Mouse (Mus musculus): Measurements from ENCODE around the gene 1700028J19Rik. TPM values are rescaled to one million over a fixed set of nuclear protein-coding genes. Genes with fewer than 3 reads are reported as not detected.

The 1700028J19Rik gene
- total and polyA plus RNA-seq, 2 experiments from 2014 or later: 0.31 to 1.3 TPM

Other genes with a start within 250 kb of the 1700028J19Rik start
- gene Klk1b26, start 234.5 kb downstream of the 1700028J19Rik start, total RNA-seq (2014; rRNA removed; ENCODE audit: low replicate concordance): not detected in 2 replicates
- not detected in 2 replicates for gene Klk1b26, start 234.5 kb downstream of the 1700028J19Rik start, polyA plus RNA-seq (2015; fragmentation: Nextera tagmentation; extraction: Ambion mirVana)
- not detected in 2 replicates for gene Klk1b27, start 194.4 kb downstream of the 1700028J19Rik start, total RNA-seq (2014; rRNA removed; ENCODE audit: low replicate concordance)
- gene Klk1b27, start 194.4 kb downstream of the 1700028J19Rik start, polyA plus RNA-seq (2015; fragmentation: Nextera tagmentation; extraction: Ambion mirVana): not detected in 2 replicates
- not detected in 2 replicates for gene Klk1b21, start 144.4 kb downstream of the 1700028J19Rik start, total RNA-seq (2014; rRNA removed; ENCODE audit: low replicate concordance)
- not detected in 2 replicates for gene Klk1b21, start 144.4 kb downstream of the 1700028J19Rik start, polyA plus RNA-seq (2015; fragmentation: Nextera tagmentation; extraction: Ambion mirVana)
- gene Klk1b22, start 134.0 kb downstream of the 1700028J19Rik start, total RNA-seq (2014; rRNA removed; ENCODE audit: low replicate concordance): not detected in 2 replicates
- not detected in 2 replicates for gene Klk1b22, start 134.0 kb downstream of the 1700028J19Rik start, polyA plus RNA-seq (2015; fragmentation: Nextera tagmentation; extraction: Ambion mirVana)
- gene Klk1b16, start 109.9 kb downstream of the 1700028J19Rik start, total RNA-seq (2014; rRNA removed; ENCODE audit: low replicate concordance): not detected in 2 replicates
- not detected in 2 replicates for gene Klk1b16, start 109.9 kb downstream of the 1700028J19Rik start, polyA plus RNA-seq (2015; fragmentation: Nextera tagmentation; extraction: Ambion mirVana)
- not detected in 2 replicates for gene Klk1b24, start 58.5 kb downstream of the 1700028J19Rik start, total RNA-seq (2014; rRNA removed; ENCODE audit: low replicate concordance)
- gene Klk1b24, start 58.5 kb downstream of the 1700028J19Rik start, polyA plus RNA-seq (2015; fragmentation: Nextera tagmentation; extraction: Ambion mirVana): not detected in 2 replicates
- gene Klk1b3, start 48.5 kb downstream of the 1700028J19Rik start, total RNA-seq (2014; rRNA removed; ENCODE audit: low replicate concordance): not detected in 2 replicates
- gene Klk1b3, start 48.5 kb downstream of the 1700028J19Rik start, polyA plus RNA-seq (2015; fragmentation: Nextera tagmentation; extraction: Ambion mirVana): not detected in 2 replicates
- gene Klk1b4, start 39.3 kb downstream of the 1700028J19Rik start, total RNA-seq (2014; rRNA removed; ENCODE audit: low replicate concordance): not detected in 2 replicates
- not detected in 2 replicates for gene Klk1b4, start 39.3 kb downstream of the 1700028J19Rik start, polyA plus RNA-seq (2015; fragmentation: Nextera tagmentation; extraction: Ambion mirVana)
- gene Klk1b5, start 30.8 kb downstream of the 1700028J19Rik start, total RNA-seq (2014; rRNA removed; ENCODE audit: low replicate concordance): not detected in 2 replicates
- not detected in 2 replicates for gene Klk1b5, start 30.8 kb downstream of the 1700028J19Rik start, polyA plus RNA-seq (2015; fragmentation: Nextera tagmentation; extraction: Ambion mirVana)
- not detected in 2 replicates for gene Klk1, start 21.3 kb downstream of the 1700028J19Rik start, total RNA-seq (2014; rRNA removed; ENCODE audit: low replicate concordance)
- gene Klk1, start 21.3 kb downstream of the 1700028J19Rik start, polyA plus RNA-seq (2015; fragmentation: Nextera tagmentation; extraction: Ambion mirVana): 0.16 TPM in 1 of 2 replicates, not detected in the other
- gene Gm36864, start 10.5 kb downstream of the 1700028J19Rik start, total RNA-seq (2014; rRNA removed; ENCODE audit: low replicate concordance): not detected in 2 replicates
- gene Gm36864, start 10.5 kb downstream of the 1700028J19Rik start, polyA plus RNA-seq (2015; fragmentation: Nextera tagmentation; extraction: Ambion mirVana): not detected in 2 replicates
- gene 2410002F23Rik, start within 50 bp of the 1700028J19Rik start, total RNA-seq (2014; rRNA removed; ENCODE audit: low replicate concordance): 127 and 130 TPM in 2 replicates
- 38.1 and 53.1 TPM in 2 replicates for gene 2410002F23Rik, start within 50 bp of the 1700028J19Rik start, polyA plus RNA-seq (2015; fragmentation: Nextera tagmentation; extraction: Ambion mirVana)
- not detected in 2 replicates for gene Acp4, start 10.7 kb upstream of the 1700028J19Rik start, total RNA-seq (2014; rRNA removed; ENCODE audit: low replicate concordance)
- gene Acp4, start 10.7 kb upstream of the 1700028J19Rik start, polyA plus RNA-seq (2015; fragmentation: Nextera tagmentation; extraction: Ambion mirVana): not detected in 2 replicates
- gene Gm15517, start 14.8 kb upstream of the 1700028J19Rik start, total RNA-seq (2014; rRNA removed; ENCODE audit: low replicate concordance): not detected in 2 replicates
- gene Gm15517, start 14.8 kb upstream of the 1700028J19Rik start, polyA plus RNA-seq (2015; fragmentation: Nextera tagmentation; extraction: Ambion mirVana): not detected in 2 replicates
- gene Clec11a, start 60.2 kb upstream of the 1700028J19Rik start, total RNA-seq (2014; rRNA removed; ENCODE audit: low replicate concordance): 1.4 and 1.7 TPM in 2 replicates
- gene Clec11a, start 60.2 kb upstream of the 1700028J19Rik start, polyA plus RNA-seq (2015; fragmentation: Nextera tagmentation; extraction: Ambion mirVana): 1.00 and 1.3 TPM in 2 replicates
- gene Shank1, start 63.6 kb upstream of the 1700028J19Rik start, total RNA-seq (2014; rRNA removed; ENCODE audit: low replicate concordance): 0.19 and 0.61 TPM in 2 replicates
- 0.33 and 0.36 TPM in 2 replicates for gene Shank1, start 63.6 kb upstream of the 1700028J19Rik start, polyA plus RNA-seq (2015; fragmentation: Nextera tagmentation; extraction: Ambion mirVana)
- gene Syt3, start 137.4 kb upstream of the 1700028J19Rik start, total RNA-seq (2014; rRNA removed; ENCODE audit: low replicate concordance): 0.58 and 3.1 TPM in 2 replicates
- gene Syt3, start 137.4 kb upstream of the 1700028J19Rik start, polyA plus RNA-seq (2015; fragmentation: Nextera tagmentation; extraction: Ambion mirVana): 0.81 and 0.86 TPM in 2 replicates
- not detected in 2 replicates for gene 1700008O03Rik, start 139.1 kb upstream of the 1700028J19Rik start, total RNA-seq (2014; rRNA removed; ENCODE audit: low replicate concordance)
- gene 1700008O03Rik, start 139.1 kb upstream of the 1700028J19Rik start, polyA plus RNA-seq (2015; fragmentation: Nextera tagmentation; extraction: Ambion mirVana): 0.14 and 0.52 TPM in 2 replicates
- 55.6 and 89.5 TPM in 2 replicates for gene Lrrc4b, start 182.3 kb upstream of the 1700028J19Rik start, total RNA-seq (2014; rRNA removed; ENCODE audit: low replicate concordance)
- 2.8 TPM in 2 replicates for gene Lrrc4b, start 182.3 kb upstream of the 1700028J19Rik start, polyA plus RNA-seq (2015; fragmentation: Nextera tagmentation; extraction: Ambion mirVana)
- 7.5 TPM in 1 of 2 replicates, not detected in the other for gene Aspdh, start 218.7 kb upstream of the 1700028J19Rik start, total RNA-seq (2014; rRNA removed; ENCODE audit: low replicate concordance)
- 0.40 and 0.86 TPM in 2 replicates for gene Aspdh, start 218.7 kb upstream of the 1700028J19Rik start, polyA plus RNA-seq (2015; fragmentation: Nextera tagmentation; extraction: Ambion mirVana)
- 123 and 143 TPM in 2 replicates for gene Josd2, start 221.3 kb upstream of the 1700028J19Rik start, total RNA-seq (2014; rRNA removed; ENCODE audit: low replicate concordance)
- gene Josd2, start 221.3 kb upstream of the 1700028J19Rik start, polyA plus RNA-seq (2015; fragmentation: Nextera tagmentation; extraction: Ambion mirVana): 91.2 and 105 TPM in 2 replicates
- 206 and 212 TPM in 2 replicates for gene Emc10, start 249.8 kb upstream of the 1700028J19Rik start, total RNA-seq (2014; rRNA removed; ENCODE audit: low replicate concordance)
- 67.0 and 73.2 TPM in 2 replicates for gene Emc10, start 249.8 kb upstream of the 1700028J19Rik start, polyA plus RNA-seq (2015; fragmentation: Nextera tagmentation; extraction: Ambion mirVana)
- 3.2 and 4.3 TPM in 2 replicates for gene Fam71e1, start 249.9 kb upstream of the 1700028J19Rik start, total RNA-seq (2014; rRNA removed; ENCODE audit: low replicate concordance)
- gene Fam71e1, start 249.9 kb upstream of the 1700028J19Rik start, polyA plus RNA-seq (2015; fragmentation: Nextera tagmentation; extraction: Ambion mirVana): 11.4 and 12.5 TPM in 2 replicates